In genomic region chr2:156425618-156426017, GRCm38 (mm10) we compare ENCODE assay signal across 18 mouse cellular contexts. TPM values are rescaled to one million over a fixed set of nuclear protein-coding genes. Genes with fewer than 3 reads are reported as not detected.
DNase-seq lines count a peak whose midpoint lies in the region; ATAC-seq lines count a peak whose summit lies in the region.
"Had no signal": no experiment of that assay in that cellular context is flagged by ENCODE, and none has a peak within 500 bp of the region (broad histone marks: within the 10 kb centered on the region; RNA-seq: fewer than 3 reads in every experiment).

No protein-coding gene starts in this region.

- DNase-seq in heart, adult 8-10 months (ENCODE audit: low spot score) = no peak
- DNase-seq in midbrain, embryonic 10.5 days (ENCODE audit: low spot score) = no peak
- no peak for DNase-seq in right cerebral cortex, adult 18-20 months
- DNase-seq in c-Kit-positive CD71-positive TER-119-positive erythroid progenitor cells, embryonic 14.5 days (ENCODE audit: low spot score) = no peak
- DNase-seq: adrenal gland, adult 2 months; cerebellum, adult 2 months; gastrocnemius, postnatal 36 days; kidney, postnatal 4 days; lung, embryonic 14.5 days; thymus, postnatal 4 days had no signal

- no peak overlapping the region for H3K27ac ChIP-seq in heart, embryonic 13.5 days (replicated peaks)
- H3K27ac ChIP-seq in midbrain, embryonic 12.5 days (replicated peaks) = 0 out of 2 replicates have a peak overlapping the region, but pooled peaks have one; percentile 25
- H3K27ac ChIP-seq in midbrain, embryonic 10.5 days (replicated peaks) = no peak overlapping the region
- H3K27ac ChIP-seq in embryonic facial prominence, embryonic 13.5 days = peak overlapping the region; percentile 55; the same call in 1 of the 2 replicates
- H3K27ac ChIP-seq: heart, embryonic 10.5 days; intestine, embryonic 15.5 days; macrophage; neural tube, embryonic 12.5 days had no signal

- H3K4me2 ChIP-seq in heart, embryonic 13.5 days = no peak overlapping the region
- 0 out of 2 replicates have a peak overlapping the region, but pooled peaks have one; percentile 11 for H3K4me2 ChIP-seq in midbrain, embryonic 12.5 days (replicated peaks)
- H3K4me2 ChIP-seq in embryonic facial prominence, embryonic 13.5 days = no peak overlapping the region
- H3K4me2 ChIP-seq: intestine, embryonic 15.5 days; lung, embryonic 14.5 days; neural tube, embryonic 12.5 days had no signal

- H3K9ac ChIP-seq in heart, embryonic 13.5 days = 0 out of 2 replicates have a peak overlapping the region, but pooled peaks have one; percentile 7
- no peak overlapping the region for H3K9ac ChIP-seq in midbrain, embryonic 12.5 days (replicated peaks)
- H3K9ac ChIP-seq in embryonic facial prominence, embryonic 13.5 days = peak overlapping the region; percentile 37; the same call in 1 of the 2 replicates
- H3K9ac ChIP-seq: intestine, embryonic 15.5 days; lung, embryonic 14.5 days; neural tube, embryonic 12.5 days had no signal

- no peak overlapping the region for H3K4me3 ChIP-seq in heart, embryonic 13.5 days
- no peak overlapping the region for H3K4me3 ChIP-seq in midbrain, embryonic 12.5 days
- no peak overlapping the region for H3K4me3 ChIP-seq in midbrain, embryonic 10.5 days
- H3K4me3 ChIP-seq in embryonic facial prominence, embryonic 13.5 days = no peak overlapping the region
- H3K4me3 ChIP-seq: heart, embryonic 10.5 days; intestine, embryonic 15.5 days; neural tube, embryonic 12.5 days had no signal

- 64% methylated on average over 2 of the region's 2 CpGs for WGBS in heart, embryonic 13.5 days
- 7% methylated on average over 2 of the region's 2 CpGs for WGBS in midbrain, embryonic 12.5 days
- 7% methylated on average over 2 of the region's 2 CpGs for WGBS in midbrain, embryonic 10.5 days
- 47% methylated on average over 2 of the region's 2 CpGs for WGBS in embryonic facial prominence, embryonic 13.5 days

- no peak for ATAC-seq in heart, embryonic 13.5 days (ENCODE audit: extremely low read depth, insufficient number of reproducible peaks, low FRiP score, low TSS enrichment)
- no peak for ATAC-seq in midbrain, embryonic 12.5 days (ENCODE audit: low FRiP score, low read depth)
- no peak for ATAC-seq in embryonic facial prominence, embryonic 13.5 days (ENCODE audit: insufficient number of reproducible peaks, insufficient read depth, low FRiP score, low TSS enrichment, low read depth)
- ATAC-seq: intestine, embryonic 15.5 days had no signal

- no peaks in the 10 kb centered on the region for H3K9me3 ChIP-seq in heart, embryonic 13.5 days
- H3K9me3 ChIP-seq in midbrain, embryonic 12.5 days = no peaks in the 10 kb centered on the region
- no peaks in the 10 kb centered on the region for H3K9me3 ChIP-seq in midbrain, embryonic 10.5 days (replicated peaks)
- no peaks in the 10 kb centered on the region for H3K9me3 ChIP-seq in embryonic facial prominence, embryonic 13.5 days
- H3K9me3 ChIP-seq: G1E; heart, embryonic 10.5 days; intestine, embryonic 15.5 days; neural tube, embryonic 12.5 days had no signal

- H3K4me1 ChIP-seq in heart, embryonic 13.5 days = peaks cover 21% of the 10 kb centered on the region
- H3K4me1 ChIP-seq in midbrain, embryonic 12.5 days = peaks cover 19% of the 10 kb centered on the region
- peaks cover 26% of the 10 kb centered on the region for H3K4me1 ChIP-seq in midbrain, embryonic 10.5 days
- H3K4me1 ChIP-seq in embryonic facial prominence, embryonic 13.5 days = peaks cover 44% of the 10 kb centered on the region

- no peaks in the 10 kb centered on the region for H3K36me3 ChIP-seq in heart, embryonic 13.5 days
- H3K36me3 ChIP-seq in midbrain, embryonic 12.5 days = no peaks in the 10 kb centered on the region
- no peaks in the 10 kb centered on the region for H3K36me3 ChIP-seq in midbrain, embryonic 10.5 days
- no peaks in the 10 kb centered on the region; the same call in 1 of the 2 replicates for H3K36me3 ChIP-seq in embryonic facial prominence, embryonic 13.5 days
- H3K36me3 ChIP-seq: G1E; heart, embryonic 10.5 days; intestine, embryonic 15.5 days; neural tube, embryonic 12.5 days had no signal

- peaks cover 54% of the 10 kb centered on the region for H3K27me3 ChIP-seq in heart, embryonic 13.5 days (replicated peaks)
- H3K27me3 ChIP-seq in midbrain, embryonic 12.5 days = peaks cover 40% of the 10 kb centered on the region
- H3K27me3 ChIP-seq in midbrain, embryonic 10.5 days (ENCODE audit: low read depth, poor library complexity, severe bottlenecking) = peaks cover 43% of the 10 kb centered on the region
- H3K27me3 ChIP-seq in embryonic facial prominence, embryonic 13.5 days = peaks cover 28% of the 10 kb centered on the region

RNA-seq across cellular contexts. Expression of gene Epb41l1, which starts 4.9 kb away (rescaled TPM):
- polyA plus RNA-seq in heart, embryonic 13.5 days (2015; fragmentation: Nextera tagmentation; extraction: Ambion mirVana) = 1.1 and 1.2 TPM in 2 replicates
- total RNA-seq in heart, adult 8-10 months (2022) = 1 to 10 TPM; 6.5 to 9.4 (median 7.6) TPM
- 6.2 TPM in 2 replicates for polyA plus RNA-seq in midbrain, embryonic 12.5 days (2016; fragmentation: Nextera tagmentation; extraction: Ambion mirVana)
- 1.3 and 1.8 TPM in 2 replicates for polyA plus RNA-seq in midbrain, embryonic 10.5 days (2016; fragmentation: Nextera tagmentation; extraction: Ambion mirVana)
- polyA plus RNA-seq in embryonic facial prominence, embryonic 13.5 days (2015; fragmentation: Nextera tagmentation; extraction: Ambion mirVana) = 4.4 and 4.5 TPM in 2 replicates

Comparison
In these comparisons a context has a peak if more than half of its experiments do, and no peak if none do; other contexts are left out.
1. H3K27ac ChIP-seq: peak in midbrain, embryonic 12.5 days (single experiment) and embryonic facial prominence, embryonic 13.5 days (single experiment); none in heart, embryonic 13.5 days (single experiment) and midbrain, embryonic 10.5 days (single experiment).